Mouse (Mus musculus): ENCODE measurements around the gene Pygo2. TPM values are rescaled to one million over a fixed set of nuclear protein-coding genes. Genes with fewer than 3 reads are reported as not detected.

The Pygo2 gene
- polyA plus RNA-seq, 1 experiment = 18.1 TPM

DNA sequence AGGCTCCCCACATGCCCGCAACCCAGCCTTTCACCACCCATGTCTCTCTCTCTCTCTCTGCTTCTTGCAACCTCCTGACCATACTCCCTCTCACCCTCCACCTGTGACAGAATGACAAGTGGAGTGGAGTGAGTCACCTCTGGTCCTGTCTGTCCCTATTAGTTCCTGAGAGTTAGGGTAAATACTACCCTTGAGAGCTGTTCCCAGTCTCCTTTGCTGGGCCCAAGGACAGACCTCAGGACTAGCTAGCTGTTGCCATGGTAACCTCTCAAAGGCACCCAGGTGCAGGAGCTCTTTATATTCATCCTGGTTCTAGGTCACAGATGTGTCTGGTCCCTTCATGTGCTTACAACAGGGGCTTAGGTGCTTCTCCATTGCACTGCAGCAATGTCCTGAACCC lies 21.9 kb downstream of the Pygo2 start:
- no peaks in the 10 kb centered on the region for H3K27me3 ChIP-seq (ENCODE audit: control insufficient read depth, insufficient read depth, low read length)
- peaks cover 13% of the 10 kb centered on the region for H3K4me1 ChIP-seq (ENCODE audit: control insufficient read depth, insufficient read depth, low read length)
- TF ChIP-seq CTCF (IDR thresholded peaks at IDR 0.05; ENCODE audit: control insufficient read depth, insufficient read depth, insufficient replicate concordance, low read depth, low read length) (no peak), POLR2A (IDR thresholded peaks at IDR 0.05; ENCODE audit: control insufficient read depth, low read depth, low read length) (no peak)
- no peak overlapping the region for H3K4me3 ChIP-seq (ENCODE audit: control insufficient read depth, low read depth, low read length)
- no peak overlapping the region for H3K27ac ChIP-seq (ENCODE audit: control insufficient read depth, insufficient read depth, low read depth, low read length)
- no peaks in the 10 kb centered on the region for H3K36me3 ChIP-seq (ENCODE audit: control insufficient read depth, insufficient read depth, low read length)

GRCm38 (mm10) chr3:89454401-89455177 lies 24.6 kb downstream of the Pygo2 start, which contains the start of gene Pmvk:
TSS of gene Pmvk (plus strand) at chr3:89454541.
- Histone ChIP-seq H3K27ac (ENCODE audit: control insufficient read depth, insufficient read depth, low read depth, low read length) (no peak within 1 kb of the TSS), H3K36me3 (ENCODE audit: control insufficient read depth, insufficient read depth, low read length) (no peaks in the 10 kb centered on the region), H3K4me1 (ENCODE audit: control insufficient read depth, insufficient read depth, low read length) (peaks cover 10% of the 10 kb centered on the region), H3K27me3 (ENCODE audit: control insufficient read depth, insufficient read depth, low read length) (no peaks in the 10 kb centered on the region), H3K4me3 (ENCODE audit: control insufficient read depth, low read depth, low read length) (peak within 1 kb of the TSS; percentile 50)
- TF ChIP-seq POLR2A (IDR thresholded peaks at IDR 0.05; ENCODE audit: control insufficient read depth, low read depth, low read length) = no peak
- TF ChIP-seq CTCF (IDR thresholded peaks at IDR 0.05; ENCODE audit: control insufficient read depth, insufficient read depth, insufficient replicate concordance, low read depth, low read length) = no peak

DNA sequence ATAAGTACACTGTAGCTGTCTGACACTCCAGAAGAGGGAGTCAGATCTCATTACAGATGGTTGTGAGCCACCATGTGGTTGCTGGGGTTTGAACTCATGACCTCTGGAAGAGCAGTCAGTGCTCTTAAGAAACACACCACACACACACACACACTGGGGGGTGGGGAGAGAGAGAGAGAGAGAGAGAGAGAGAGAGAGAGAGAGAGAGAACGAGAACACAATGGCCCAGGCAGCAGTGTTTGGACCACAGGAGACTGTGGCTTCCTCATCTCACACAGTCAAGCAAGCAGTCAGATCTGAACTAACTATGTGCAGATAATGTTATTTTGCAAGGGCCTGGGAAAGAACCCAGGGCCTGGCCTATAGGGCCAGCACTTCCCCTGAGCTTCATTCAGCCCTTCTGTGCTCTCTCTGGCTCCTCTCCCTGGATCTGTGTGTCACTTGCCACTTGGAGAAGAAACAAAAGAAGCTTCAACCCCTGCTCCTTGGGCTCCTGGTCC lies 25.8 kb downstream of the Pygo2 start:
- no peaks in the 10 kb centered on the region for H3K36me3 ChIP-seq (ENCODE audit: control insufficient read depth, insufficient read depth, low read length)
- no peaks in the 10 kb centered on the region for H3K27me3 ChIP-seq (ENCODE audit: control insufficient read depth, insufficient read depth, low read length)
- H3K4me3 ChIP-seq (ENCODE audit: control insufficient read depth, low read depth, low read length) = no peak overlapping the region; the same call in 1 of the 2 replicates
- TF ChIP-seq CTCF (IDR thresholded peaks at IDR 0.05; ENCODE audit: control insufficient read depth, insufficient read depth, insufficient replicate concordance, low read depth, low read length) = no peak
- no peak for TF ChIP-seq POLR2A (IDR thresholded peaks at IDR 0.05; ENCODE audit: control insufficient read depth, low read depth, low read length)
- H3K27ac ChIP-seq (ENCODE audit: control insufficient read depth, insufficient read depth, low read depth, low read length) = no peak overlapping the region
- H3K4me1 ChIP-seq (ENCODE audit: control insufficient read depth, insufficient read depth, low read length) = peaks cover 8% of the 10 kb centered on the region

DNA sequence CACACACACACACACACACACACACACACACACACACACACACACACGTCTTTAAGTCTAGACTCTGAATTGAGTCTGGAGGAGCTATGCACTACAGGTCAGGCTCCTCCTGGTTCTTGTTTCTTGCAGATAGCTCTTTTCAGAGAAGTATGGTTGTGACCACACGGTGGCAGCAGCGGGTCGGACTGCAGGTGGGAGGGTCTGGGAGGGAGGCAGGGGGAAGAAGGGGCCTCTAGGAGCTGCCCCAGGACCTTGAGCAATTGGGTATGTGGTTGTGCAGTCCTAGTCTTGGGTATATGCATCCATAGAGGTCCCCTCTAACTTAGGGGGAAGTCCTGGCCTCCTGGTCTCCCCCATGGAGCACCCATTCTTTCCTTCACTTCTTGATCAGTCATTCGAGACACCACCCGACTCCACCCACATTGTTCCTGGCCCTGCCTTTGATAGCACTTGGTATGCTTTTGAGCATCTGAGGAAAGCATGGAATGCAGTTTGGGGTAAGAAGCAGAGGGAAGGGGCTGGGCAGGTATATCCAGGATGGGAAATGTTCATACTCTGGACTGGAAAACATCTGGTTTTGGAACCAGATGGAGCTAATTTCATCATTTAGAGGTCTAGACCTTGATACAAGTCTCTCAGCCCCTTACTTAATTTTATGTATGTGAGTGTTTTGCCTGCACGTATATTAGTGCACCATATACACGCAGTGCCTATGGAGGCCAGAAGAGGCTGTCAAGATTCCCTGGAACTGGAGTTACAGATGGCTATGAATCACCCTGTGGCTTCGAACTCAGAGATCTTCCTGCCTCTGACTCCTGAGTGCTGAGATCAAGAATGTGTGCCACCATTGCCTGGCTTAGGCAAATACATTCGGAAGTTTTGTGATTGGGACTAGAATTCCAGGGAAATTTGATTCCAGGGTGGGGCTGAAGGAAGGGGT lies 27.0 kb downstream of the Pygo2 start:
- H3K36me3 ChIP-seq (ENCODE audit: control insufficient read depth, insufficient read depth, low read length) = no peaks in the 10 kb centered on the region
- no peak overlapping the region; the same call in 1 of the 2 replicates for H3K4me3 ChIP-seq (ENCODE audit: control insufficient read depth, low read depth, low read length)
- H3K27ac ChIP-seq (ENCODE audit: control insufficient read depth, insufficient read depth, low read depth, low read length) = no peak overlapping the region
- TF ChIP-seq POLR2A (IDR thresholded peaks at IDR 0.05; ENCODE audit: control insufficient read depth, low read depth, low read length) = no peak
- TF ChIP-seq CTCF (IDR thresholded peaks at IDR 0.05; ENCODE audit: control insufficient read depth, insufficient read depth, insufficient replicate concordance, low read depth, low read length) = peak; percentile 52; the same call in 1 of the 2 replicates
- H3K27me3 ChIP-seq (ENCODE audit: control insufficient read depth, insufficient read depth, low read length) = no peaks in the 10 kb centered on the region
- peaks cover 4% of the 10 kb centered on the region for H3K4me1 ChIP-seq (ENCODE audit: control insufficient read depth, insufficient read depth, low read length)

DNA sequence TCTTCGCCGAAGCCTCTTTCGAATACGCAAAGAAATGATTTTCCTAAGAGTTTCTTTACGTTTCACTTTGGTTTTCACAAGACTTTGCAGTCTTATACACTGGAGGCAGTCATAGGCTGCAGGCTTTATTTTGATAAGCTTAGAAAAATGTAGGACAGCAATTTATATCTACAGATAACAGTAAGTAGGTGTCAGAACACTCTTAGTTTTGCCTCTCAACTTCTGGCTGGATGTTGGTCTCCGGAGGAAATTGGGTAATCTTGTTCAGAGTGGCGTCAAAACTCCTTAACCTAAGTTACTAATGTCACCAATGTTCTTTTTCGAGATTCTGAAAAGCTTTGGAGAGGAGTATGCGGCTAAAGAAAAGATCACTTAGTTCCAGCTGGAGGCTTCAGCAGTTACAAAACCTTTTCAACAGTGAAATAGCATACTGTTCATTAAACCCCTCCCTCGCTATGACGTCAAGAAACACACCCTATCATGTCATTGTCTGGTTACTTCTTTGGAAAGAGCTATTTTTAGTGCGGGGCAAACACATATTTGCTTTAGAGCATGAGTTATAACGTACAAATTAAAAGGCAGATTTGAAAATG lies 28.5 kb downstream of the Pygo2 start:
- H3K27ac ChIP-seq (ENCODE audit: control insufficient read depth, insufficient read depth, low read depth, low read length) = no peak overlapping the region
- H3K27me3 ChIP-seq (ENCODE audit: control insufficient read depth, insufficient read depth, low read length) = no peaks in the 10 kb centered on the region
- no peaks in the 10 kb centered on the region; the same call in 1 of the 2 replicates for H3K4me1 ChIP-seq (ENCODE audit: control insufficient read depth, insufficient read depth, low read length)
- H3K4me3 ChIP-seq (ENCODE audit: control insufficient read depth, low read depth, low read length) = peak overlapping the region; percentile 28; the same call in 1 of the 2 replicates
- TF ChIP-seq POLR2A (IDR thresholded peaks at IDR 0.05; ENCODE audit: control insufficient read depth, low read depth, low read length) (no peak), CTCF (IDR thresholded peaks at IDR 0.05; ENCODE audit: control insufficient read depth, insufficient read depth, insufficient replicate concordance, low read depth, low read length) (no peak)
- no peaks in the 10 kb centered on the region for H3K36me3 ChIP-seq (ENCODE audit: control insufficient read depth, insufficient read depth, low read length)

DNA sequence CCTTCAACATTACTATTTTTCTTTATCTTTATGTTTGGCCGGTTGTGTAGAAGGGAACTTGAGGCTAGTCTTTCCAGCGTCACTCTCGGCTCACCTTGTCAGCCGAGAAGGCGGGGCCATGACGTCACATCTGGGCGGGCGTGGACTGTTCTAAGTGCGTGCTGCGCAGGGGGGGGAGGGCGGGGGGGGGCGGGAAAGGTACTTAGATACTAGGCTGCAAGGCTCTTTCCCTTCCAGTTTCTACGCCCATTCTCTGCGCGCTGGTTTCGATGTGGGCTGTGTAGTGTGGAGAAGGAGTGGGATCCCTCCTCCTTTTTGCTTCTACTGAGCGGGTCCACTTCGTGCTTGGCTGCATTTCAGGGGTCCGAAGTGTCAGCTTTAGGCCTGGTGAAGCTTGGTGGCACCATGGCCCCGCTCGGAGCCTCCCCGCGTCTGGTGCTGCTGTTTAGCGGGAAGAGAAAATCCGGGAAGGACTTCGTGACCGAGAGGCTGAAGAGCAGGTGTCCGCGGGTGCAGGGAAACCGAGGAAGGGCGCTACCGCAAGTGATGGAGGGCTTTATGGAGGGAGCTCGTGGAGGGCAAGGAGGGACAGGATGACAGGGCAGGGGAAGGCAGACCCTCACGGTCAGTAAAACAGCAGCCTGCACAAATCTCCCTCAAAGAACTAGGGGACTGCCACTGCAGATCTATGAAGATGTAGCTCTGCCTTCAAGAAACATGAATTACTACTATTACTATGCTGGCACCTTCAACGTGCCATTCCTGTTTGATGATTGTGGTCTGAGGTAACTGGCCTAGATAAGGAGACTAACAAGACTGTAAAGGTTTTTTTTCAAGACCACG lies 29.2 kb downstream of the Pygo2 start:
- 0 out of 2 replicates have a peak, but pooled peaks have one; percentile 17 for TF ChIP-seq POLR2A (IDR thresholded peaks at IDR 0.05; ENCODE audit: control insufficient read depth, low read depth, low read length)
- no peak for TF ChIP-seq CTCF (IDR thresholded peaks at IDR 0.05; ENCODE audit: control insufficient read depth, insufficient read depth, insufficient replicate concordance, low read depth, low read length)
- no peak overlapping the region; the same call in 1 of the 2 replicates for H3K27ac ChIP-seq (ENCODE audit: control insufficient read depth, insufficient read depth, low read depth, low read length)
- no peaks in the 10 kb centered on the region for H3K36me3 ChIP-seq (ENCODE audit: control insufficient read depth, insufficient read depth, low read length)
- no peaks in the 10 kb centered on the region; the same call in 1 of the 2 replicates for H3K4me1 ChIP-seq (ENCODE audit: control insufficient read depth, insufficient read depth, low read length)
- no peaks in the 10 kb centered on the region for H3K27me3 ChIP-seq (ENCODE audit: control insufficient read depth, insufficient read depth, low read length)
- peak overlapping the region; percentile 87 for H3K4me3 ChIP-seq (ENCODE audit: control insufficient read depth, low read depth, low read length)

Measured in testis, adult 2 months (tissue).